Mouse (Mus musculus): ENCODE results near the gene Krba1. TPM values are rescaled to one million over a fixed set of nuclear protein-coding genes. Genes with fewer than 3 reads are reported as not detected.

Krba1 gene
- polyA plus RNA-seq, 1 experiment from 2014 or later = 21.1 TPM

GRCm38 (mm10) chr6:48410551-48410950 lies 15.2 kb downstream of the Krba1 start:
- 87% methylated on average over 3 of the region's 3 CpGs for WGBS
- H3K4me1 ChIP-seq = no peaks in the 10 kb centered on the region
- no peak overlapping the region for H3K4me2 ChIP-seq
- peaks cover 100% of the 10 kb centered on the region for H3K36me3 ChIP-seq (ENCODE audit: poor library complexity, severe bottlenecking)
- H3K9me3 ChIP-seq (replicated peaks) = no peaks in the 10 kb centered on the region
- no peak overlapping the region for H3K4me3 ChIP-seq
- H3K9ac ChIP-seq = no peak overlapping the region
- H3K27me3 ChIP-seq = no peaks in the 10 kb centered on the region
- H3K27ac ChIP-seq = no peak overlapping the region
- no peak for ATAC-seq

DNA sequence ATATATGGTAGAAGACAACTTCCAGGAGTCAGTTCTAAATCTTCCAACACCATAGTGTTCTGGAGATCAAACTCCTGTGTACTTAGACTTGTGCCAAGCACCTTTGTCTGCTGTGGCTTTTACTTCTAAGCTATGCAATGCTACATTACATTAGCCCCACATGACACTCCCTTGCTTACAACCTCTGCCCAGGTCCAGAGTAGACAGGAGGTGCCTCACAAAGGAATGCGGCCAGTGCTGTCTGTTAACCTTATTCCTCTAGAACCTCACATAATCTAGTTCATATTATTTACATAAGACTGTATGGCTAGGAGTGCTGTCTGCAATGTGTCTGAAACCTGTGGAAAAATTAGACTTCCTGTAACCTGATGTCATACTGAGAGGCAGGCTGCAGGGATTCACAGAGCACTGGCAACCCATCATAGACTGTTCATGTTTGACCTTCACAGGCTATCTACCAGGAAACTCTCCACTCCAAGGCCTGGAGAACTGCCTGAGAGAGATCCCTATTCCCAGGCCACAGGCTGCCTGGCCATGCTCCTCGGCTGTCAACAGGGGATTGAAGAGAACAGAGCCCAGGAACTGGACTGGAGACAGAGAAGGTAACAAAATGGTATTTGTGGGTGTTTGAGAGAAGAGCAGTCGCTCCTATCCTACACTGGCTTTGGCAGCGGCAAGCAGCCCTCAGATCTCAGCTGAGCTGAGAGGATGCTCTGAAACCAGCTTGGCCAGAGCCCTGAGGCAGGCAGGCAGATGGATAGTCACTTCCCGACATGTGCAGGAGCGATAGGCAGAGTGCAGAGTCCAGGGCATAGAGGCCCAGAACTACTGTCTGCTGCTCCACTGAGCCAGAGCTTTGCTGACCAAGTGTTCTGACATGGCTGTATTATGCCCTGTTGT lies 16.1 kb downstream of the Krba1 start:
- no peak overlapping the region for H3K27ac ChIP-seq
- H3K4me3 ChIP-seq = no peak overlapping the region
- no peaks in the 10 kb centered on the region for H3K27me3 ChIP-seq
- no peak overlapping the region for H3K4me2 ChIP-seq
- H3K36me3 ChIP-seq (ENCODE audit: poor library complexity, severe bottlenecking) = peaks cover 100% of the 10 kb centered on the region
- no peak overlapping the region for H3K9ac ChIP-seq
- H3K9me3 ChIP-seq (replicated peaks) = no peaks in the 10 kb centered on the region
- H3K4me1 ChIP-seq = no peaks in the 10 kb centered on the region
- WGBS = 92% methylated on average over 6 of the region's 6 CpGs
- ATAC-seq = no peak

- Histone ChIP-seq H3K4me2 (no peak overlapping the region), H3K9ac (no peak overlapping the region), H3K4me3 (no peak overlapping the region), H3K36me3 (ENCODE audit: poor library complexity, severe bottlenecking) (peaks cover 100% of the 10 kb centered on the region), H3K9me3 (replicated peaks) (no peaks in the 10 kb centered on the region), H3K27ac (no peak overlapping the region), H3K27me3 (no peaks in the 10 kb centered on the region), H3K4me1 (no peaks in the 10 kb centered on the region)
- ATAC-seq = no peak
- 86% methylated on average over 4 of the region's 4 CpGs for WGBS
Measured at GRCm38 (mm10) chr6:48412147-48412546, 16.8 kb downstream of the Krba1 start.

DNA sequence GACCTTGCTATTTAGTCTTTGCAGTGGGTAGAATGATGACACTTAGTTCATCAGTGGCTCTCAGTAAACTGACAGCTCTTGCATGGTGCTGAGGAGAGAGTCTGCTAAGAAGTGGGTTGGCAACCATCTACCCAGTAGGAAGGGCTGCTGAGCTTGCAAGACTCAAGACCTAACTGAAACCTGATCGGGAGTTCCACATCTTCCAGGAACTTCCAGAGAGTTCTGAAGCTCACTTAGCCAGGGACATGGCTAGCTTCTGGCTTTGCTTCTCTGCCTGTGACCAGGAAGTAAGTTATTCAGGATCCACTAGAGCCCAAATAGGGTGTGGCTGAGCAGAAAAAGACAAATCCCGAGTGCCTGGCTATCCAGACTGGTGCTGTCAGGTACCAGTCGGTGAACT lies 17.3 kb downstream of the Krba1 start:
- ATAC-seq = no peak
- no peaks in the 10 kb centered on the region for H3K27me3 ChIP-seq
- no peak overlapping the region for H3K4me3 ChIP-seq
- peaks cover 100% of the 10 kb centered on the region for H3K36me3 ChIP-seq (ENCODE audit: poor library complexity, severe bottlenecking)
- 81% methylated on average over 3 of the region's 3 CpGs for WGBS
- no peaks in the 10 kb centered on the region for H3K4me1 ChIP-seq
- H3K9ac ChIP-seq = no peak overlapping the region
- H3K4me2 ChIP-seq = no peak overlapping the region
- H3K27ac ChIP-seq = no peak overlapping the region
- H3K9me3 ChIP-seq (replicated peaks) = no peaks in the 10 kb centered on the region

DNA sequence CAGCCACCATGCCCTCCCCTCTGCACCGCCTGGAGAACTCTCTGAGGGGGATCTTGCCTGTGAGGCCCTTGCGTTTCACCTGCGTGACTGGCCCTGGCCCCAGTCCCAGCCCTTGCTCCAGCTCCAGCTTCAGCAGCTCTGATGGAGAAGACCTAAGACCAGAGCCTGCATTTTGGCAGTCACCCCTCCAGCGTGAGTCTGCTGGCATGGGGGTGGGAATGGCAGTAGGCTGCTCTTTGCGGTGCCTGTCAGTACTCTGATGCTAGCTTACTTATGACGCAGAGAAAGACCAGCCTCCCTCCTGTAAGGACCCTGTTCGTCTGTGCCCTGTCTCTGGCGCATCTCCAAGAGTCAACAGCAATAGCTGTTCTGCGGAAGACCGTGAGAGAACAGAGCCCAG lies 17.7 kb downstream of the Krba1 start:
- H3K4me2 ChIP-seq = no peak overlapping the region
- WGBS = 84% methylated on average over 10 of the region's 10 CpGs
- ATAC-seq = no peak

GRCm38 (mm10) chr6:48414886-48415285 lies 19.5 kb downstream of the Krba1 start:
- Histone ChIP-seq H3K27ac (no peak overlapping the region), H3K4me3 (no peak overlapping the region), H3K9me3 (replicated peaks) (no peaks in the 10 kb centered on the region), H3K4me2 (no peak overlapping the region), H3K36me3 (ENCODE audit: poor library complexity, severe bottlenecking) (peaks cover 91% of the 10 kb centered on the region), H3K27me3 (no peaks in the 10 kb centered on the region), H3K4me1 (no peaks in the 10 kb centered on the region), H3K9ac (no peak overlapping the region)
- ATAC-seq = no peak
- WGBS = 90% methylated on average over 1 of the region's 1 CpGs

More for the DNA sequence above, 17.7 kb downstream of the Krba1 start:
- H3K4me1 ChIP-seq = no peaks in the 10 kb centered on the region
- no peak overlapping the region for H3K4me3 ChIP-seq
- H3K36me3 ChIP-seq (ENCODE audit: poor library complexity, severe bottlenecking) = peaks cover 100% of the 10 kb centered on the region
- no peak overlapping the region for H3K27ac ChIP-seq
- H3K9me3 ChIP-seq (replicated peaks) = no peaks in the 10 kb centered on the region
- no peak overlapping the region for H3K9ac ChIP-seq
- H3K27me3 ChIP-seq = no peaks in the 10 kb centered on the region

DNA sequence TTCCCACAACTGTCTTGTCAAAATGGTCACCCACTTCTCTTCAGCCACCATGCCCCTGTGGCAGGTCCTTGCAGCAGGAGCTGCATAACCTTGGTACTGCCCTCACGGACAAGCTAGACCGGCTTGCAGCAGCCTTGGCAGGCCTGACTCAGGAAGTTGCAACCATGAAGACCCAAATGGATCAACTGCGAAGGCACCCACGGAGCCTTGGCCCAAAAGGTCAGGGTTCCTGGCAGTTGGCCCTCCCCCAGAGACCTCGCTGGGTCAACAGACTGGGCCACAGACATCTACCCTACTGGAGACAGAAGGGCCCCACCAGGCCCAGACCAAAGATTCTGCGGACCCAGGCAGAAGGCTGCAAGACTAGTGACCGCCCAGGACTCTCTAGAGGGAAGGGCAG lies 20.2 kb downstream of the Krba1 start:
- H3K4me2 ChIP-seq = no peak overlapping the region
- H3K9me3 ChIP-seq (replicated peaks) = no peaks in the 10 kb centered on the region
- no peaks in the 10 kb centered on the region for H3K4me1 ChIP-seq
- H3K9ac ChIP-seq = no peak overlapping the region
- peaks cover 84% of the 10 kb centered on the region for H3K36me3 ChIP-seq (ENCODE audit: poor library complexity, severe bottlenecking)
- no peak for ATAC-seq
- H3K27ac ChIP-seq = no peak overlapping the region
- H3K4me3 ChIP-seq = no peak overlapping the region
- WGBS = 92% methylated on average over 7 of the region's 7 CpGs
- no peaks in the 10 kb centered on the region for H3K27me3 ChIP-seq

- Histone ChIP-seq H3K27ac (no peak overlapping the region), H3K9ac (no peak overlapping the region), H3K36me3 (ENCODE audit: poor library complexity, severe bottlenecking) (peaks cover 75% of the 10 kb centered on the region), H3K4me2 (no peak overlapping the region), H3K4me3 (no peak overlapping the region), H3K27me3 (no peaks in the 10 kb centered on the region), H3K9me3 (replicated peaks) (no peaks in the 10 kb centered on the region), H3K4me1 (peaks cover 4% of the 10 kb centered on the region; the same call in 1 of the 2 replicates)
- no peak for ATAC-seq
- 89% methylated on average over 2 of the region's 2 CpGs for WGBS
Measured at GRCm38 (mm10) chr6:48416486-48416885, 21.1 kb downstream of the Krba1 start.

DNA sequence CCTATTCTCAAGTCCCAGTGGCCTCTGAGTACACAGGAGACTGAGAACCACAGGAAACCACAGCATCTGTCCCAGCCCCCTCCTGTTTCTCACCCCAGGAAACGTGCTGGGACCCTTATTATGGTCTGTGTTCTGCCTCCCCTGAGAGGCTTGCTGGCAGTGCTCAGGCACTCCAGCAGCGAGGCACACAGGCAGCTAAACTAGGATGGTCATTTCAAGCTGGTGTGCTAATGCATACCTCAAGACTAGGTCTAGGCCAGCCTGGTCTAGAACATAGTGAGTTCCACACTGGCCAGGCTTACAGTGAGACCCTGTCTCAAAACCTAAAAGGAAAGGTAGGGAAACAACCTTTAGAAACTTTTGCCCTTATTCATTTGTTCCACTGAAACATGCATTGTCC lies 25.3 kb downstream of the Krba1 start:
- WGBS = 20% methylated on average over 2 of the region's 2 CpGs
- H3K36me3 ChIP-seq (ENCODE audit: poor library complexity, severe bottlenecking) = peaks cover 34% of the 10 kb centered on the region
- H3K27ac ChIP-seq = no peak overlapping the region
- H3K4me2 ChIP-seq = no peak overlapping the region
- H3K4me1 ChIP-seq = peaks cover 4% of the 10 kb centered on the region; the same call in 1 of the 2 replicates
- H3K4me3 ChIP-seq = no peak overlapping the region
- no peaks in the 10 kb centered on the region for H3K27me3 ChIP-seq
- no peak overlapping the region for H3K9ac ChIP-seq
- no peaks in the 10 kb centered on the region for H3K9me3 ChIP-seq (replicated peaks)
- no peak for ATAC-seq

- no peak for ATAC-seq
- Histone ChIP-seq H3K27ac (no peak overlapping the region), H3K36me3 (ENCODE audit: poor library complexity, severe bottlenecking) (0 out of 2 replicates have a peak, but pooled peaks cover 7% of the 10 kb centered on the region), H3K27me3 (no peaks in the 10 kb centered on the region), H3K4me3 (no peak overlapping the region), H3K9me3 (replicated peaks) (no peaks in the 10 kb centered on the region), H3K4me2 (no peak overlapping the region), H3K4me1 (peaks cover 4% of the 10 kb centered on the region; the same call in 1 of the 2 replicates), H3K9ac (no peak overlapping the region)
- 71% methylated on average over 3 of the region's 3 CpGs for WGBS
Measured at GRCm38 (mm10) chr6:48423336-48423735, 27.9 kb downstream of the Krba1 start.

DNA sequence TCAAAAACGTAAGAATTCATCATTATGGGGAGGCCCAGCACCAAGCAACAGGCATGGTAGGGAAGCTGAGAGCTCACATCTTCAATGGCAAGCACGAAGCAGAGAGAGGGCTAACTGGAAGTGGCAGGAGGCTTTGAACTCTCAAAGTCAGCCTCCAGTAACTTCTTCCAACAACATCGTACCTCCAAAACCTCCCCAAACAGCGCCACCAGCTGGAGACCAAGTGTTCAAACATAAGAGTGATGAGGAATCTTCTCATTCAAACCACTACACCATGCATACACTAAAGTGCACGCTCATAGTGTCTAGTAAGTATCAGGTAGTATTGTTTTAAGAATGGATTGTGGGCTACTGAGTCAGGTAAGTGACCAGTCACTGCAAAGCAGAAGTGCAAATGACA lies 28.7 kb downstream of the Krba1 start:
- no peak overlapping the region for H3K4me3 ChIP-seq
- peaks cover 4% of the 10 kb centered on the region; the same call in 1 of the 2 replicates for H3K4me1 ChIP-seq
- no peak overlapping the region for H3K4me2 ChIP-seq
- H3K36me3 ChIP-seq (ENCODE audit: poor library complexity, severe bottlenecking) = 0 out of 2 replicates have a peak, but pooled peaks cover under 1% of the 10 kb centered on the region
- H3K9me3 ChIP-seq (replicated peaks) = no peaks in the 10 kb centered on the region
- 68% methylated on average over 5 of the region's 5 CpGs for WGBS
- H3K27me3 ChIP-seq = no peaks in the 10 kb centered on the region
- no peak for ATAC-seq
- no peak overlapping the region for H3K27ac ChIP-seq
- H3K9ac ChIP-seq = no peak overlapping the region

DNA sequence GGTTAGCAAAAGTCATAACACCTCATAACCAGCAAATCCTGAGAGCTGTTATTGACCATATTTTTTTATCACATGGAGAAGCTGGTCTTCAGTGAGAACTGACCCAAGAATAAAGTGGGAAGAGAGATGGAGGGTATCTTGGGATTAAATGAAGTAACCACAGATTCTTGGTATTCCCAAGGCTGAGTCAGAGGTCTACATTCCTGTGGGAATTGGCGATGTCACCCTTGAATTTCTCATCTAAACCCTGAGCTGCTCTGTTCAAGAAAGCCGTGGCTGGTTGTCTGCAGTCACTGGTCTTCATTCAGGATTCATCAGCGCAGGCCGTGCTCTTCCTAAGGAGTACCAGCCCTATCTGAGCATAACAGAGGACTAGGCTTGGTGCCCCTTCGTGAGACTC lies 31.6 kb downstream of the Krba1 start:
- 79% methylated on average over 5 of the region's 5 CpGs for whole genome bisulfite sequencing
- no peak overlapping the region for H3K4me2 ChIP-seq
- no peaks in the 10 kb centered on the region for H3K4me1 ChIP-seq
- no peak overlapping the region for H3K4me3 ChIP-seq
- ATAC-seq = no peak
- H3K27ac ChIP-seq = no peak overlapping the region
- no peak overlapping the region for H3K9ac ChIP-seq
- no peaks in the 10 kb centered on the region for H3K27me3 ChIP-seq
- no peaks in the 10 kb centered on the region for H3K36me3 ChIP-seq (ENCODE audit: poor library complexity, severe bottlenecking)
- H3K9me3 ChIP-seq (replicated peaks) = no peaks in the 10 kb centered on the region

Data from forebrain, embryonic 13.5 days (tissue).